Mouse (Mus musculus) olfactory bulb, adult 2 months (tissue): ENCODE measurements at regions not wholly inside any gene's neighbourhood (a gene's known extent, or its start where the extent isn't known, plus 50 kb on each side); places are given as distances from the start of the nearest gene placed in this dataset.

Experiments
- CTCF ChIP-seq: fragments of 200-500 bp; IDR thresholded peaks from 2 replicates; pipeline ENCODE4 v1.5.1; 2012; ENCODE audit warnings: low read depth, mild to moderate bottlenecking, low read length, moderate library complexity; ENCODE audit not compliant: insufficient read depth
- POLR2A ChIP-seq: fragments of 200-500 bp; IDR thresholded peaks from 2 replicates; pipeline ENCODE4 v1.6.1; 2012; ENCODE audit warnings: mild to moderate bottlenecking, low read depth, low read length, moderate library complexity; ENCODE audit not compliant: insufficient read depth

- TF ChIP-seq POLR2A, result no peak
- TF ChIP-seq CTCF, result no peak
Measured at GRCm38 (mm10) chr1:34742234-34742633, 100.6 kb downstream of the Fam168b start.
